Mouse (Mus musculus): ENCODE results near the gene Nop2. TPM values are rescaled to one million over a fixed set of nuclear protein-coding genes. Genes with fewer than 3 reads are reported as not detected.

Gene Nop2
- polyA plus RNA-seq, 1 experiment from 2014 or later: 114 TPM

Small RNAs within 50 kb of the gene (microRNA-seq; reads per million reads assigned to microRNA genes)
- gene Mir7045 (ENCODE audit: borderline number of aligned reads): not detected

Other genes starting within 250 kb of the Nop2 start
- gene Cd4, start 243.7 kb upstream of the Nop2 start, polyA plus RNA-seq (2014; fragmentation: Nextera tagmentation; extraction: Ambion mirVana): not detected in 2 replicates
- 0.35 and 0.64 TPM in 2 replicates for gene Lag3, start 220.2 kb upstream of the Nop2 start, polyA plus RNA-seq (2014; fragmentation: Nextera tagmentation; extraction: Ambion mirVana)
- gene Ptms, start 211.8 kb upstream of the Nop2 start, polyA plus RNA-seq (2014; fragmentation: Nextera tagmentation; extraction: Ambion mirVana): 75.1 and 80.6 TPM in 2 replicates
- gene Mlf2, start 200.5 kb upstream of the Nop2 start, polyA plus RNA-seq (2014; fragmentation: Nextera tagmentation; extraction: Ambion mirVana): 257 and 264 TPM in 2 replicates
- 147 and 159 TPM in 2 replicates for gene Cops7a, start 166.4 kb upstream of the Nop2 start, polyA plus RNA-seq (2014; fragmentation: Nextera tagmentation; extraction: Ambion mirVana)
- 0.30 and 0.40 TPM in 2 replicates for gene Pianp, start 135.2 kb upstream of the Nop2 start, polyA plus RNA-seq (2014; fragmentation: Nextera tagmentation; extraction: Ambion mirVana)
- gene Zfp384, start 122.8 kb upstream of the Nop2 start, polyA plus RNA-seq (2014; fragmentation: Nextera tagmentation; extraction: Ambion mirVana): 7.6 and 7.9 TPM in 2 replicates
- 60.0 and 63.8 TPM in 2 replicates for gene Ing4, start 92.1 kb upstream of the Nop2 start, polyA plus RNA-seq (2014; fragmentation: Nextera tagmentation; extraction: Ambion mirVana)
- 6.0 and 7.4 TPM in 2 replicates for gene Acrbp, start 82.2 kb upstream of the Nop2 start, polyA plus RNA-seq (2014; fragmentation: Nextera tagmentation; extraction: Ambion mirVana)
- gene Lpar5, start 64.0 kb upstream of the Nop2 start, polyA plus RNA-seq (2014; fragmentation: Nextera tagmentation; extraction: Ambion mirVana): 2.6 and 3.2 TPM in 2 replicates
- 62.5 and 71.6 TPM in 2 replicates for gene Chd4, start 35.9 kb upstream of the Nop2 start, polyA plus RNA-seq (2014; fragmentation: Nextera tagmentation; extraction: Ambion mirVana)
- gene Iffo1, start 13.3 kb downstream of the Nop2 start, polyA plus RNA-seq (2014; fragmentation: Nextera tagmentation; extraction: Ambion mirVana): 7.7 and 9.9 TPM in 2 replicates
- 2,450 and 2,526 TPM in 2 replicates for gene Gapdh, start 34.6 kb downstream of the Nop2 start, polyA plus RNA-seq (2014; fragmentation: Nextera tagmentation; extraction: Ambion mirVana)
- 150 and 158 TPM in 2 replicates for gene Ncapd2, start 59.8 kb downstream of the Nop2 start, polyA plus RNA-seq (2014; fragmentation: Nextera tagmentation; extraction: Ambion mirVana)
- gene Mrpl51, start 59.9 kb downstream of the Nop2 start, polyA plus RNA-seq (2014; fragmentation: Nextera tagmentation; extraction: Ambion mirVana): 287 and 311 TPM in 2 replicates
- 1.7 and 2.3 TPM in 2 replicates for gene Vamp1, start 83.6 kb downstream of the Nop2 start, polyA plus RNA-seq (2014; fragmentation: Nextera tagmentation; extraction: Ambion mirVana)
- 4.0 TPM in 2 replicates for gene Tapbpl, start 100.0 kb downstream of the Nop2 start, polyA plus RNA-seq (2014; fragmentation: Nextera tagmentation; extraction: Ambion mirVana)
- gene Cd27, start 105.1 kb downstream of the Nop2 start, polyA plus RNA-seq (2014; fragmentation: Nextera tagmentation; extraction: Ambion mirVana): 2.7 and 3.2 TPM in 2 replicates
- 0.12 TPM in 1 of 2 replicates, not detected in the other for gene Tuba3a, start 154.1 kb downstream of the Nop2 start, polyA plus RNA-seq (2014; fragmentation: Nextera tagmentation; extraction: Ambion mirVana)
- 30.1 and 34.7 TPM in 2 replicates for gene Ltbr, start 182.0 kb downstream of the Nop2 start, polyA plus RNA-seq (2014; fragmentation: Nextera tagmentation; extraction: Ambion mirVana)
- 0.55 and 0.74 TPM in 2 replicates for gene Scnn1a, start 188.8 kb downstream of the Nop2 start, polyA plus RNA-seq (2014; fragmentation: Nextera tagmentation; extraction: Ambion mirVana)
- gene Tnfrsf1a, start 217.5 kb downstream of the Nop2 start, polyA plus RNA-seq (2014; fragmentation: Nextera tagmentation; extraction: Ambion mirVana): 37.0 and 38.0 TPM in 2 replicates
- 0.30 and 0.35 TPM in 2 replicates for gene Plekhg6, start 248.9 kb downstream of the Nop2 start, polyA plus RNA-seq (2014; fragmentation: Nextera tagmentation; extraction: Ambion mirVana)